Mouse (Mus musculus) lung, postnatal 4 days (tissue): ENCODE data around the gene Map2k5.

Source experiments
- DNase-seq, 2 experiments: peaks; one replicate each; pipeline ENCODE4 v3.0.0; 2021

Gene Map2k5

DNA sequence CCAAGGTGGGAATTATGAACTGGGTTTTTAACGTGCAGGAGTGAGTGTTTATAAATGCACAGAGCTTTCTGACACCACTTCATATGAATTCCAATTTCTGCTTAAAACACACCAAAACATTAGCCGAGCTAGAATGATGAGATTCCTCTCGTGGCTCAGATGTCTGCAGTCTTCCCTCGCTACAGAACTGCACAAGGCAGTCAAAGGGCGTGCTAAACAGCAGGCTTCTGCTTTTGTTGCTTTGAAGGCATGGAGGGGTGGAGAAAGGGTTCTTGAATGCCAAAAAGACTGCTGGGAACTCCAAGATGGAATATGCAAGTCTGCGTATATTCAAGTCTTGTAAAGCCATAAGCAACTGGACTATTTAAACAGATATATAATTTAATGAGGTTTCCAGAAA, 38.4 kb downstream of the Map2k5 start:
- DNase-seq = no peak

DNA sequence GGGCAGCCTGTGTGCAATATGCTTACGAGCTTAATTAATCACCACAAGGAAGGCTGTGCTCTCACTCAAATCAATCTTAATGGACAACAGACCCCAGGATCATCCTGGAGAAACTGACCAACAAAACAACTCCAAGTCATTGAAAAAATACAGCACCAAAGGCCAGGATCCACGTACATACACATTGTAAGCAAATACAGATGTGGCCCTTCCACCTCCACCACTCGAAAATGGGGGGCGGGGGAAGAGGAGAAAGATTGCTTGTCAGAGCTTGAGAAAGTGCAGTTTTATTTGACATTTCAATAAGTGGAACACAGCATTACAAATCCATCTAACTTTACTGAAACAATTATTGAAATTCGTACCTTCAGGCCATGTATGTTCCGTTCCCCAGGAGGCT, 39.0 kb downstream of the Map2k5 start:
- no peak for DNase-seq

DNA sequence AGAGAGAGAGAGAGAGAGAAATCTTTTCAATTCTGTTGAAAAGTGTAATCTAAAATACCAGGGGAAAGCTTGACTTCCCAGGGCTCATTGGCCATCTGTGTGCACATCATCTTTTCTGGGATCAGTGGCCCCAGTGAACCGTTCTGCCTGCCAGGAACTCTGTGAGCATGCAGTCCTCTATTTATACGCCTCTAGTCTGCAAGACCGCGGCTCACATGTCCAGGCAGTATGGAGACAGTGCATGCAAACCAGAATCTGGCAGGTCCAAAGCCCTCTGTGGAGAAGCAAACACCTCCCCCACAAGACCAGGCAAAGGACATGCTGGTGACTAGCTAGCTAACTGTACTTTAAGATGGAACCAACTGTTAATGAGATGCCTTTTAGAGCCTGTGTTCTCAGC, 41.9 kb downstream of the Map2k5 start:
- DNase-seq = no peak

GRCm38 (mm10) chr9:63333074-63333473, 44.6 kb downstream of the Map2k5 start:
- no peak for DNase-seq

GRCm38 (mm10) chr9:63331246-63331645, 46.5 kb downstream of the Map2k5 start:
- DNase-seq = no peak

DNA sequence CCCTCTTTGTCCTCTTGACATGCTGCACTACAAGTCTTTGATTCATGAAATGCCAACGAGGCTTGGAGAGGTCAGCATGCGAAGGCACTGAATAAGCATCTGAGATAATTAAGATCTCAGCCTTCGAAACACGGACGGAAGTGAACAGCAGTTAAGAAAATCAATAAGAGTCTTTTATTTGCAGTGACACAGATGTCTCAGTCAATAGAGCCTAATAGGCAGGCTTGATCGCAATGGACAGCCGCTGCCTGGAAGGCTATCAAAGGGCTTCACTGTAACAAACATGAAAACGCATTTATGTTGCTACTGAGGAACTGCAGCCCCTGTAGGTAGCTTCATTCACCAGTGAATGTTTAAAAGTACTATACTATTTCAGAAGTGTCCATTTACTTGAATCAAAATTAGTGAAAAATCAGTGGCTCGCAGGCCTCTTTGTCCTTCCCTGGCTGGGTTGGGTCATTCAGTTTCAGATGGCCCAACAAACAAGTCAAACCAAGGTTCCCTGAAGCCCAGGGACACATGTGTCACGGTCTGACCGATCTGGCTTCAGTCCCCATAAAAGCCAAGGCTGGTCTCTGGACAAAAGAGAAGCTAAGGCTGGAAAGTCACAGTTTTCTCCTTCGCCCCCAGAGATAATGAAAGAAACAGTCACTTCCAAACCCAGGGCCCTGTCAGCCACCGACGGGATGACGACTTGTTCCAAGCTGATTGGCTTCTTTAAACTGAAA, 48.6 kb downstream of the Map2k5 start:
- DNase-seq = no peak

DNA sequence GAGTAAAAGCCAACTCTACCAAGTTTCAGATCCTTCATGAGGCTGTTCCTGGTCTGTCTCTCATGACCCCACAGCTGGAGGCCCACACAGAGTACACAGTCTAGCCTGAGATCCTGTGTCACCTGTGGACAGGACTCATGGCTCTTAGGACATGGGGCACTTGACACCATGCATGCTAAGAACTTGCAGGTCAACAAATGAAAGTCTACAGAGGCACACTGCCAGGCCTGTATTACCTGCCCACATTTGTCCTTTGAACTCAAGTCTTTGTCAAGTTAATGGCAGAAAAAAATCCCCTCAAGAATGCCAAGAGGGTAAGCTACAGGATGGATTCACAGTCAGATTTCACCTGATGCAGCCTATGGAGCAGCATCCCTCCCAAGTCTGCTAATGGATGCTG, 62.5 kb downstream of the Map2k5 start:
- DNase-seq = no peak

DNA sequence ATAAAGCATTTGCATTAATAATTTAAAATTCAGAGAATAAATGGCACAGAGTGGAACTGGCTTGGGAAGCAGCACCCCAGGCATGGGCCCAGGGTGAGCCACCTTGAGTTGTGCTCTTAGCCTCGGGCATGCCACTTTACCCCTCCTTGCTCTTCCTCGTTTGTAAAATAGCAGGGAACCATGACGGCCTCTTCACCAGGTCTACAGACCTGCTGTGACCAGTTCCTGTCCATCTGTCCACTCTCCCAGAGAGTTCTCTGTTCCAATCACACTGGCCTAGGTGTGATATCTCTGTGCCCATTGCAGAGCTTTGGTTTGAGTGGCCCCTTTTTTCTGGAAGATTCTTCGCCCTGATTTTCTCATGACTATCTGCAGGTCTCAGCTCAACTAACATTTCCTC, 63.6 kb downstream of the Map2k5 start:
- DNase-seq = no peak

GRCm38 (mm10) chr9:63309956-63310355, 67.7 kb downstream of the Map2k5 start:
- DNase-seq = no peak

DNA sequence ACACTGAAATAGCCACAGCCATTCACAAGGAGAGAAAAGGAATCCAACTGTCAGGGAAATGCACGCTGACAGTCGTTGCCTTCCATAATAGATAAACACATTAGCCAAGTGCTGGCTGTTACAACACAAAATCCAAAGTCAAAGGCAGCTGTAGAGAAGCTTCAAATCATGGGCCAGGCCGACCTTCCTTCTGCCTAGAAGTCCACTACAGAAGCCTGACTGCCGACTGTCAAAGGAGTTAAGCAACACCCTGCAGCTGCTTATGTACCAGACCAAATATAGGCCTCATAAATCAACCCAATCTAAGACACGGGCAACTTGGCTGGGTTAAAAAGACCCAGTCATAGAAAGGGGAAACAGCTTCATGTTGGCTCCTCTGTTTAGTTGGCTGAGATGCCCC, 68.7 kb downstream of the Map2k5 start:
- peak; percentile 38 to 78 for DNase-seq

DNA sequence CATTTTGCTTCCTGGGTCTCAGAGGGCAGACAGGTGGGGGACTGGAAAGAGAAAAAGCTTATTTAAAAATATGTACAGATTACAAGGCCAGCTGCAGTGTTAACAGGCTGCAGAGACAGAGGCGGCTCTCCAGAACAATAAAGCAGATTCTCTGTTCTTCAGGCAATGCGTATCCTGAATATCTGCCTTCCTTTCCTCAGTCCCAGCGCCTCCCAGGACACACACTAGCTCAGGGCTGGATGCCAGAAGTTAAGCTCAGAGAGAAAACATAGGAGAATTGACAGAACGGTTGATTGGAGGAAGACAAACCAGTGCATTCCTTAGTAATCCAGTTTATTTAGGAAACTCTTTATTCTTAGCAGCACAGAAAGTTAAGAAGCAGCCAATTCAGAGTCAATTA, 69.3 kb downstream of the Map2k5 start:
- DNase-seq = no peak

DNA sequence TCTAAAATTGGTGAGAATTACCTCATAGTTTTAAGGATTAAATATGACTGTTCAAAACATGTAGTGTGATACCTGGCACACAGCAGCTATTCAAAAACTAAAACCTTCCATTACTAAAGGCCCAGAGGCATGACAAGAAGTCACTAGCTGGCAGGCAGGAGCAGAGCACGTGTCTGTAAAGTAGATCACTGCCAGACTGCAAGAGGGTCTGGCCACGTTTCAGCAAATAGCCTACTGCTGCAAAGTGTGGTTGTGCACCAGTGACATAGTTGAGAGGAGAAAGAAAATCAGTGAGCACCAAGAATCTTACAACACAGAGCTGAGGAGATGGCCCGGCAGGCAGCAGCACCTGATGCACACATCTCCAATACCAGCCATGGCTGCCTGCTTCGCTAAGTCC, 75.2 kb downstream of the Map2k5 start:
- no peak for DNase-seq

- no peak for DNase-seq
These were observed 79.0 kb downstream of the Map2k5 start for GRCm38 (mm10) chr9:63298656-63299055.

- no peak for DNase-seq
These were observed 82.1 kb downstream of the Map2k5 start for GRCm38 (mm10) chr9:63295551-63295958.

DNA sequence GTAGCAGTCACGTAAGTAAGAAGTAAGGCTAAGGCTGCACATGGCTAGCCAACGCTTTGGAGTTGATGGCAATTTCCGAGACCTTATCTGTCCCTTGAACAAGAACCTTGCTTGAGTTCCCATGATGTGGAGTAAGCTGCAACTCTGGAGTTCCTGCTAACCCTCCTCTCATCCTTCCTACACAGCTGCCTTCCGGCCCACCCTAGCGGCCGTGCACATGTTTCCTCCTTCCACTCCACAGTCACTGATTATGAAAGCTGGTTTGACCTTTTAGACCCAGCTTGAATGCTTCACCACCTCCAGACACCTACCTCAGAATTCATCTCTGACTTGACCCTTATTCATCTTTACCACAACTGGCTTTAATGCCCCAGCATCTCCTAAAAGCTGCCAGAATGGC, 82.9 kb downstream of the Map2k5 start:
- no peak for DNase-seq

DNA sequence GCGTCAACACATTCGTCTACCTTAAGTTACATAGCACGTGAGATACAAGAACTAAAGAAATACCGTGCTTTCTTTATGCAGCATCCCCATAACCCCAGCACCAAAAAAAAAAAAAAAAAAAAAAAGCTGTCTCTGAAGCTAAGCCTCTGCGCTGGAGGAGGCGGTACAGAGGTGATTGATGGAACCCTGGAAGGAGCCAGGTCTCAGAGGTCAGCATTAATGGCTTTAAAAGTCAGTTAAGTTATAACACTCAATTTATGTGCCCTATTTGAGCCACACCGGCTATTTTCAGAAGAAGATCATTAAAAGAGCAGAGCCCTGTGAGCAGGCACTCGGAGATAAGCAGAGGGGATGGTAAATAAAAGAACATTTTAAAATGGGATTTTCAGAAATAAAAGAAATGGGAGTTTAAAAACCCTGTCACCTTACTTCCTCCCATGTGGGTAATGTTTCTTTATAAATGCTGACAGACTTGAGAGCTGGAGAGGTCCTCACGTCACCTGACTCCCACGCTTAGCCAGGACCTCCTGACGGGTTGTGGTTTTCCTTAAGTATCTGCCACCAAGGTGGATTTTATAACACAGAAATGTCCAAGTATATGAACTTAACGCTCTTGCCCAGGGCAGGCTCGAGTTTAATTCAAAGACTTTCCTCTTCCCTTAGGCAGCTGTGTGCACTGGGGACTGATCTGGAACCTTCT, 83.8 kb downstream of the Map2k5 start:
- no peak for DNase-seq

- DNase-seq = no peak
These were observed 89.0 kb downstream of the Map2k5 start for GRCm38 (mm10) chr9:63288676-63289075.

DNA sequence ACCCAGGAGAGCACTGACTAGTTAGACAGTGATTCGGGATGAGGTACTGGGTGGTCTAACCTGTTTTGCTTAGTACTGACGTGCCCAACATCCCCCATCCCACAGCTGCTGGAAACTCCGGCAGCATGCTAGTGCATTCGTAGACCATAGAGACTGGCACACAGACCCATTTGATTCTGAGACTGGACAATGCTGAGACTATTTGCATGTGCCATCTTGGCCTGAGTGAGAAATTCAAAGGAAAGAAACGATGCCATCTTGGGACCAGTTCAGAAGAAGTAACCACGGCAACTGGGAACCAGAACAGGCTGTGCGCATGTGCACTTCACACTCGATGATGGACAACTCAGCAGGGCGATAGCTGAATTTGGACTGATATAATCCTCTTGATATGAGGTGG, 93.3 kb downstream of the Map2k5 start:
- DNase-seq = no peak

- DNase-seq = no peak
These were observed 95.7 kb downstream of the Map2k5 start for GRCm38 (mm10) chr9:63281996-63282395.

GRCm38 (mm10) chr9:63281086-63281485, 96.6 kb downstream of the Map2k5 start:
- DNase-seq = no peak

DNA sequence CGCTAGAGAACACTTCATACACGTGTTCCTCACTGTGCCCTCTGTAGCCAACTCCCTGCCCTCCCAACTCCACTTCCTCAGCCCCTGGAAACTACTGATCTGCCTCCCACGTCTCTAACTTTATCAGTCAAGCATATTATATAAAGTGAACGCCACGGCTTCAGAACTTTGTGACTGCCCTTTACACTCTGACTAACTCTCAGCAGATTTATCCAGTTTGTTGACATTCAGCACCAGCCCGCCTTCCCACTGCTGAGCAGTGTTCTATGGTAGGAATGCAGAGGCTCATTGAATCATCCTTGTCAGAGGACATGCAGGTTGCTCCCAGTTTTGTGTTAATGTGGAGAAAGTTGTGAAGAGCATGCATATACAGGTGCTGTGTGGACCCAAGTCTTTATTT, 103.9 kb downstream of the Map2k5 start:
- no peak for DNase-seq

DNA sequence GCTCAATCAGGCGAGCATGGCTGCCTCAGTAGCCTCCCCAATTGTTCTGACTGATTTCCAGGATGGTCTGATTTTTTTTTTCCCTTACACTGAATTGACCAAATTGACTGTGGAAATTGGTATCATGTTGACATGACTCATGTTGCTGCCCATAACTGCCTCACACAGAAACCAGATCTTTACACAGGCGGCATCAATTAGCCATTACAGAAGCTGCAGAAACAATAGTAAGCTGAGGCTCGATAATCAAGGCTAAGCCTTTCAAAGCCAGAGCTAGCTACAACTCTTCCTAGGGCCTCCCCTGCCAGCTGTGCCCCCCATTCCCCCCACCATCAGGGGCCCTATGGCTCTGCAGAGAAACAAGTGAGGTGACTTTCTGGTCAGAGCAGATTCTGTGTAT, 107.9 kb downstream of the Map2k5 start:
- DNase-seq = no peak

GRCm38 (mm10) chr9:63263188-63263587, 114.5 kb downstream of the Map2k5 start:
- no peak for DNase-seq

GRCm38 (mm10) chr9:63258768-63259167, 118.9 kb downstream of the Map2k5 start:
- no peak for DNase-seq

DNA sequence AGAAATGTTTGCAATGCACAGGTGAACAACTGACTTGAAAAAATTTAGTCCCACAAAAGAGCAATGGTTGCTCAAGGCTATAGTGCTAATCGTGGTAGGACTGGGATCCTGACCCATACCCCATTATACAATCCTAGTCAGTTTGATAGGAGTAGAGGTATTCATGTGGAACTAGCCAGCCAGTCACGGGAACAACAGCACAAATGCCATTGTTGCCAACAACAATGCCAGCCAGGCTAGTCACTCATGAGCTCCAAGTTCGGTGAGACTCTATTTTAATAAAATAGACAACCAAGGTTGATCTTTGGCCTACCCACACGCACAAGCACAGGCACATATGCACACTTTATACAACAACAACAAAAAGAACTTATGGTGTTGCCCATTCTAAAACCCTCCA, 120.0 kb downstream of the Map2k5 start:
- no peak for DNase-seq
